Mouse (Mus musculus): ENCODE data around the gene Frs3. TPM values are rescaled to one million over a fixed set of nuclear protein-coding genes. Genes with fewer than 3 reads are reported as not detected.

The Frs3 gene
- polyA plus RNA-seq, 1 experiment from 2014 or later: 49.0 TPM

DNA sequence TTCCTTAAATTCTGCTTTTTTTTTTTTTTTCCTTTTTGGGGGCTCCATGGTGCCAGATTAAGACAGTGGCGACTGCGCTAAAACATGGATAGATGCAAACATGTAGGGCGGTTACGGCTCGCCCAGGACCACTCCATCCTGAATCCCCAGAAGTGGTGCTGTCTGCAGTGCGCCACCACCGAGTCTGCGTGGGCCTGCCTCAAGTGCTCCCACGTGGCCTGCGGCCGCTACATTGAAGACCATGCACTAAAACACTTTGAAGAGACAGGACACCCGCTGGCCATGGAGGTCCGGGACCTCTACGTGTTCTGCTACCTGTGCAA lies 16.9 kb upstream of the Frs3 start:
- Histone ChIP-seq H3K27me3 (replicated peaks) (no peaks in the 10 kb centered on the region), H3K9me3 (no peaks in the 10 kb centered on the region), H3K9ac (0 out of 2 replicates have a peak overlapping the region, but pooled peaks have one; percentile 31), H3K4me1 (peaks cover 21% of the 10 kb centered on the region), H3K4me2 (peak overlapping the region; percentile 63), H3K27ac (no peak overlapping the region), H3K4me3 (peak overlapping the region; percentile 33), H3K36me3 (replicated peaks) (peaks cover 7% of the 10 kb centered on the region; the same call in 1 of the 2 replicates)
- WGBS: 20% methylated on average over 14 of the region's 14 CpGs
- peak; percentile 43 for ATAC-seq (replicated peaks)

DNA sequence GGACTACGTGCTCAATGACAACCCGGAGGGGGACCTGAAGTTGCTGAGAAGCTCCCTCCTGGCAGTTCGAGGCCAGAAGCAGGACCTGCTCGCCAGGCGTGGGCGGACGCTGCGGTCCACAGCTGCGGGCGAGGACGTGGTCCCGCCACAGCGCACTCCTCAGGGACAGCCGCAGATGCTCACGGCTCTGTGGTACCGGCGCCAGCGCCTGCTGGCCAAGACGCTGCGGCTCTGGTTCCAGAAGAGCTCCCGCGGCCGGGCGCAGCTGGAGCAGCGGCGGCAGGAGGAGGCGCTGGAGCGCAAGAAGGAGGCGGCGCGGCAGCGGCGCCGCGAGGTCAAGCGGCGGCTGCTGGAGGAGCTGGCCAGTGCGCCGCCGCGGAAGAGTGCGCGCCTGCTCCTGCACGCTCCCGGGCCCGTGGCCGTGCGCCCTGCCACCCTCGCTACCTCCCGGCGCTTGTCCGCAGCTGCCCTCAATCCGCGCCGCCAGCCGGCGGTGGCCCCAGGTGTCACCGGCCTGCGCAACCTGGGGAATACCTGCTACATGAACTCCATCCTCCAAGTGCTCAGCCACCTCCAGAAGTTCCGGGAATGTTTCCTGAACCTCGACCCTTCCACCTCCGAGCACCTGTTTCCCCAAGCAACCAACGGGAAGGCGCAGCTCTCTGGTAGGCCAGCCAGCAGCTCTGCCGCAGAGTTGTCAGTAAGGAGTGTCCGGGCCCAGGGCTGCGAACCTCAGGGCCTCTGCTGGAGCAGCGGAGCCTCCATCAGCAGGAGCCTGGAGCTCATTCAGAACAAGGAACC lies 16.3 kb upstream of the Frs3 start:
- peaks cover 7% of the 10 kb centered on the region; the same call in 1 of the 2 replicates for H3K36me3 ChIP-seq (replicated peaks)
- no peaks in the 10 kb centered on the region for H3K27me3 ChIP-seq (replicated peaks)
- peak overlapping the region; percentile 63 for H3K4me2 ChIP-seq
- no peaks in the 10 kb centered on the region for H3K9me3 ChIP-seq
- peak overlapping the region; percentile 33 for H3K4me3 ChIP-seq
- H3K27ac ChIP-seq: no peak overlapping the region
- peak; percentile 51 for ATAC-seq (replicated peaks)
- WGBS: 5% methylated on average over 68 of the region's 68 CpGs
- peaks cover 21% of the 10 kb centered on the region for H3K4me1 ChIP-seq
- H3K9ac ChIP-seq: peak overlapping the region; percentile 31; the same call in 1 of the 2 replicates

DNA sequence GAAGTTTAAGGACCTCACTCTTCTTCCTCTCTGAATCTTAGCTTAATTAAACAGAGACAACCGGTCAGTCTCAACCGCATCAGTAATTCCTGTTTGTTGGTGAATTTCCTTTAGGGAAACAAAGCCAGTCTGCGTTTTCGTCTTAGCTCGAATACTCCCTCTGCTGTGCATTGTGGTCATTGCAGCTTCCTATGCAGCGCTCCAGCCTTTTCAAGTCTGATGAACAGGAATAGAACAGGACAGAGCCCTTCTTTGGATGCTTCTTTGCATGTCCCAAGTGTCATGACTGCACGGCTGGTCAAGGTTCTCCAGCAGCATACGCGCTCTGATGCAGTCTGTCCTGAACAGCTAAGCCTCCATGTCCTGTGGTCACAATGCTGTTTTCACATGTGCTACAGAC lies 12.2 kb upstream of the Frs3 start:
- Histone ChIP-seq H3K27me3 (replicated peaks) (no peaks in the 10 kb centered on the region), H3K36me3 (replicated peaks) (peaks cover 27% of the 10 kb centered on the region), H3K9ac (no peak overlapping the region), H3K27ac (peak overlapping the region; percentile 48; the same call in 1 of the 2 replicates), H3K9me3 (no peaks in the 10 kb centered on the region), H3K4me1 (peaks cover 15% of the 10 kb centered on the region), H3K4me2 (no peak overlapping the region), H3K4me3 (no peak overlapping the region)
- 0 out of 2 replicates have a peak, but pooled peaks have one; percentile 41 for ATAC-seq (replicated peaks)
- WGBS: 18% methylated on average over 9 of the region's 9 CpGs

DNA sequence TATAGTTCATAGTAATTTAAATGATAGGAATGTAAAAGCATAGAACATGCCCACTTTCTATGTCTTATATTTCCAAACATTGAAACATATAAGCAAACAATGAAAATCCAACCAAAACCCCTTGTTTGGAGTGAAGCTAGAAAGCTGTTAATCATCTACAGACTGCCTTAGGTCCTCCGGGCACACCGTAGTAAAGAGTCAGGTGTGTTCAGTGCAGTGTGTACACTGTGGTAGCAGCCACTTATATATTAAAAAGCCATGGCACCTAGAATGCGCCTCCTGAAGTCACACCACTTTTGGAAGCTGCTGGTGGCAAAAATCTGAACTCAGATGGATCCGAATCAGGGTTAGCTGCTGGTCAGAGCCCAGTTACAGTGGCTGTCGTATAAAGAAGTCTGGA lies 10.6 kb upstream of the Frs3 start:
- Histone ChIP-seq H3K4me1 (peaks cover 3% of the 10 kb centered on the region; the same call in 1 of the 2 replicates), H3K27me3 (replicated peaks) (no peaks in the 10 kb centered on the region), H3K4me2 (no peak overlapping the region), H3K4me3 (no peak overlapping the region), H3K9ac (no peak overlapping the region), H3K36me3 (replicated peaks) (peaks cover 40% of the 10 kb centered on the region), H3K27ac (no peak overlapping the region), H3K9me3 (no peaks in the 10 kb centered on the region)
- ATAC-seq (replicated peaks): no peak
- 94% methylated on average over 5 of the region's 5 CpGs for WGBS

DNA sequence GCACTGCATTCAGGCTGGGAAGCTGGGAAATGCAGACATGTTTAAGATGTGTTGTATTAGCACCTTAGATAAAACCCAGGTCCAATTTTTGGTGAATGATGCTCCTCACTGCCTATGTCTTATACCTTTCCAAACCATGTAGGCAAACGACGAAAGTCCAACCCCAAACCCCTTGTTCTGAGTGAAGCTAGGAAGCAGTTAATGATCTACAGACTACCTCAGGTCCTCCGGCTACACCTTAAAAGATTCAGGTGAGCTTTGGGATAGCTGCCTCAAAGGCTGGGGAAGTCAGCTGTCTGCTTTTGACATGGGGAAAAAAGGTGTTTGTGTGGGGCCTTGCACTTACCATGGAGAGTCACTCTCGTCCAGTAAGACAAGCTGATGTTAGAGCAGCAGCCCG lies 10.1 kb upstream of the Frs3 start:
- Histone ChIP-seq H3K4me1 (peaks cover 3% of the 10 kb centered on the region; the same call in 1 of the 2 replicates), H3K27ac (no peak overlapping the region), H3K9me3 (no peaks in the 10 kb centered on the region), H3K27me3 (replicated peaks) (no peaks in the 10 kb centered on the region), H3K4me3 (no peak overlapping the region), H3K4me2 (no peak overlapping the region), H3K36me3 (replicated peaks) (peaks cover 42% of the 10 kb centered on the region), H3K9ac (no peak overlapping the region)
- no peak for ATAC-seq (replicated peaks)
- WGBS: 89% methylated on average over 5 of the region's 5 CpGs

DNA sequence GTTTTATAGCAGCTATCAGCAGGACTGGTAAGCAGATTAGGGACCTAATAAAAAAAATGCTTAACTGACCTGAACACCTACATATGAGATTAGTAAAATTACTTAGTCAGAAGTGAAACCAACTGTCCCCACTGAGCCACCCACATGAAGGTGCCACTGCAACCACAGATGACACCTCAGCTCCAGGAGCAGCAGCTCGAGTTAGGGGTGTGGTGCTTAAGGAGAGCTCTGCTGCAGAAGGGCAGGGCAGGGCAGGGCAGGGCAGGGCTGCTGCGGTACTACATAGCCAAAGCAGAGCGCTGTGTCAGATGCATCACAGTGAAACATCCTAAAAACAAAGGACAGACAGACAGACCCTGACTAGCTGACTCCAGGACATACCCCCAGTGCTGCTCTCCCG lies 6.0 kb upstream of the Frs3 start:
- Histone ChIP-seq H3K9ac (no peak overlapping the region), H3K36me3 (replicated peaks) (peaks cover 36% of the 10 kb centered on the region), H3K9me3 (no peaks in the 10 kb centered on the region), H3K4me1 (peaks cover 14% of the 10 kb centered on the region), H3K4me3 (no peak overlapping the region), H3K27me3 (replicated peaks) (no peaks in the 10 kb centered on the region), H3K4me2 (no peak overlapping the region), H3K27ac (no peak overlapping the region)
- 90% methylated on average over 4 of the region's 4 CpGs for WGBS
- ATAC-seq (replicated peaks): no peak

DNA sequence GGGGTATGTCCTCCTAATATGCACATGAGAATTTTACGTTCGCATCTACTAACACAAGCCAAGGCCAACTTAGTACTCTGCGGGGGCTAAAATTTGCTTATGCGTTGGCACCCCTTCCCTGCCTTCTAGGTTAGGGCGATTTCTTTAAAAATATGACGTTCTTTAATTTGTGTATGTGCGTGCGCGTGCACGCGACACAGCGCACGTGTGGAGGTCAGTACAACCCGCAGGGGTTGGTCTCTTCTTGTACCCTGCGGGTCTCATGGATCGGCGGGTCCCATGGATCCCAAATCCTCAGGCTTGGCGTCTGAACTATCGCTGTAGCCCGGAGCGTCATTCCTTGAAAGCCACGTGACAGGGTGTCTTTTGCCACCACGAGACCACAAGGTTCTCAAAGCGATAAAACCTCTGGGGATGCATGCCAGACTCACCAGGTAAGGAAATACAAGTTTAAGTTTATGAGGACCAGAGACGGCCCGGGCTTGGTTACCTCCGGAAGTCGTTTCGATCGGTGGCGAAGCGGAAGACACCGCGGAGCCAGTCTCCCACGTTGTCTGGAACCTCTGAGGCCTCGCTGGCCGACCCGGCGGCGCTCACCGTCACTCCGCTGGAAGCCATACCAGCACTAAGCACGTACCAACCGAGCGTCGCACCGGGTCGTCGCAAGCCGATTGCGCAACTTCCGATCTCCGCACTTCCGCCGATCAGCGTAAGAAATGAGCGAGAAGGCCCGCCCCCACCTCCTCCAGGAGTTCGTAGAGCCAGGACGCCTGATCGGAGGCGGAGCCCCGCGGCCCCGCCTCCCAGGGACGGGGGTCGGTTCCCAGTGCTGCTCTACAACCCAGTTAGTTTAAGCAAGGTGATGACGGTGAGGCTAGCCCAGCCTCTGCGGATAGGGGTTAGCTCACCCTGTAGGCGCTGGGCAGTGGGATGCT lies 1.2 kb upstream of the Frs3 start:
- Histone ChIP-seq H3K9ac (peak overlapping the region; percentile 84), H3K27ac (peak overlapping the region; percentile 82), H3K27me3 (replicated peaks) (no peaks in the 10 kb centered on the region), H3K4me1 (peaks cover 25% of the 10 kb centered on the region), H3K4me3 (peak overlapping the region; percentile 77), H3K4me2 (peak overlapping the region; percentile 93), H3K36me3 (replicated peaks) (peaks cover 8% of the 10 kb centered on the region), H3K9me3 (no peaks in the 10 kb centered on the region)
- ATAC-seq (replicated peaks): peak; percentile 91
- WGBS: under 1% methylated on average over 70 of the region's 70 CpGs

DNA sequence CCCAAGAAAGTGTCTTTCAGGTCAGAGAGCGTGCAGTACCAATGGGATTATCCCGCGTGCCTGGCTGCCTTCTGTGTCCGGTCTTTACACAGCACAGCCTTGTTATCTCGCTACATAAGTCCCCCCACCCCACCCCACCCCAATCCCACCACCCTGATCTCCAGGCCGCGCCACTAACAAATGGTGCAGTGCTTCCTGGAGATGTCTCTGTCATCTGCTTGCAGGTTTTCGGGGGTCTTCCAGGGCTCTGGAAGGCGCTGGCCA lies 554 bp upstream of the Frs3 start, which contains the start of gene Tomm6:
Gene Tomm6 (minus strand): TSS at position 43 of the 264 bp plus-strand sequence.
- no peak for ATAC-seq (replicated peaks)
- H3K4me2 ChIP-seq: peak within 1 kb of the TSS; percentile 93
- H3K9me3 ChIP-seq: no peaks in the 10 kb centered on the region
- under 1% methylated on average over 9 of the region's 9 CpGs for WGBS
- no peaks in the 10 kb centered on the region for H3K27me3 ChIP-seq (replicated peaks)
- peaks cover 25% of the 10 kb centered on the region for H3K4me1 ChIP-seq
- peak within 1 kb of the TSS; percentile 77 for H3K4me3 ChIP-seq
- peaks cover 2% of the 10 kb centered on the region for H3K36me3 ChIP-seq (replicated peaks)
- peak within 1 kb of the TSS; percentile 82 for H3K27ac ChIP-seq
- H3K9ac ChIP-seq: peak within 1 kb of the TSS; percentile 84

DNA sequence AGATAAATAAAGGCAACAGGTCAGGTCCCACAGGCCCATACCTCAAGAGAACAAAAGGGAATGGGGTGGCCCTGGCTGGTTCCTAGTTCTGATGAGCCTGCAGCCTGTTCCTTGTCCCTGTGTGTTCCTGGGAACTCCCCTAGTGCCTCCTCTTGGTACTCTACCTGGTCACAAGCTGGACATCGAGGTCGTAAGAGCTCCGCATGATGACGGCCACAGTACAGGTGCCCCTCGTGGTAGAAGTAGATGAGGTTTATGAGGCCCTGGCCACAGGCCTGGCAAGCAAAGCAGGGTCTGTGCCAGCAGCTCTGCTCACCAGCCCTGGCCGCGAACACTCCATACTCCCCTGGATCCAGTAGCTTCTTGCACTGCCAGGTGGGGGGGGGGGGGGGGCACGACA lies 1.1 kb downstream of the Frs3 start:
- Histone ChIP-seq H3K9ac (peak overlapping the region; percentile 84; the same call in 1 of the 2 replicates), H3K27ac (no peak overlapping the region)
- WGBS: 79% methylated on average over 8 of the region's 8 CpGs

DNA sequence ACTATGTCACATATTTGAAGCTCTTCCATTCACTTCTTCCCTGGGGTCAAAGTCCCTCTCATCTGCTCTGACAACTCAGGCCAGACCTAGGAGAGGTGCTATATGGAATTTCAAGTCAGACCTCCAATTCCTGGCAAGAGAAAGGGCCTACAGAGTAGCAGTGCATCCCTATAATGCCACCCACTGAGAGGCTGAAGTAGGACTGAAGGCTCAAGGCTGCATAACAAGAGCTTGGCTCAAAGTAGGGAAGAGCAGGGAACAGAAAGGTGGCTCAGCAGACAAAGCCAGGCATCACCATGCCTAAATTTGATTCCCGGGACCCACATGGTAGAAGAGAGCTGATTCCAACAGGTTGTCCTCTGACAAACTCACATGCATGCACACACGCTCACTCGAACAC lies 2.8 kb downstream of the Frs3 start:
- Histone ChIP-seq H3K9ac (no peak overlapping the region), H3K27me3 (replicated peaks) (no peaks in the 10 kb centered on the region), H3K4me3 (no peak overlapping the region), H3K4me2 (no peak overlapping the region), H3K4me1 (peaks cover 35% of the 10 kb centered on the region), H3K9me3 (no peaks in the 10 kb centered on the region), H3K36me3 (replicated peaks) (no peaks in the 10 kb centered on the region), H3K27ac (no peak overlapping the region)
- ATAC-seq (replicated peaks): no peak
- 88% methylated on average over 3 of the region's 3 CpGs for WGBS

More for the DNA sequence above, 1.1 kb downstream of the Frs3 start:
- H3K4me3 ChIP-seq: peak overlapping the region; percentile 77
- H3K9me3 ChIP-seq: no peaks in the 10 kb centered on the region
- peak overlapping the region; percentile 93 for H3K4me2 ChIP-seq
- no peaks in the 10 kb centered on the region; the same call in 1 of the 2 replicates for H3K36me3 ChIP-seq (replicated peaks)
- peaks cover 33% of the 10 kb centered on the region for H3K4me1 ChIP-seq
- no peaks in the 10 kb centered on the region for H3K27me3 ChIP-seq (replicated peaks)
- ATAC-seq (replicated peaks): no peak

DNA sequence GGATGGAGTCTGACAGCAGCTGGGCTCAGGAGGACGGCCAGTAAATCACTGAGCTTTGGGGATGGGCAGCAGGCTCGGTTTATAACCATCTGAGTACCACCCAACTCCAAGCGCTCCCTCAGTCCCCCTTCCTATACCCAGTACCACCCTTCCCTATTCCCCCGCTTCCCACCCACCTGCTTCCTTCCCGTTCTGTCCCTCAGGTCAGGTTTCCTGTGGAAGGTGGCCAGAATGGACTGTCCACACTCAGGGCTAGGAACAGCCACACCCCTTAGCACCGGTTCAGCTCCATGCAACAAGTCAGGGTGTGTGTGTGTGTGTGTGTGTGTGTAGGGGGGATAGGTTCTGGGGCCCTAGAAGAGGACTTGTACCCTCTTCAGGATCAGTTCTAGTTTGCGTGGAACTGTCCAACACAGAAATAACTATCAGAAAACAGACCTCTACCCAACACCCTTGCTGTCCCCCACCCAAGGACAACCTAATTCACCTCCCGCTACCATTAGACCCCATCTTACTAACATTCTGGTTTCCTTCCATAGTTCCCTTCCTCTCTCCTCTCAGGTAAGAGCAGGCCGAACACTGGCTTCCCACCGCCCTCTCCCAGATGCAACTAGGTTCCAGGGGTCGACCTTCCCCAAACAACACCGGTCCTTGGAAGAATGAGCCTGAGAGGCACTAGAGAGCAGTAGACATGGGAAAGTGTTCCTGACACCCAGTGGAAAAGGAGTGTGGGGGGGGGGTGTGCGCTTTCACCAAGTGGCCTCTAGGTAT lies 5.0 kb downstream of the Frs3 start:
- Histone ChIP-seq H3K4me1 (peaks cover 26% of the 10 kb centered on the region), H3K27me3 (replicated peaks) (no peaks in the 10 kb centered on the region), H3K9me3 (no peaks in the 10 kb centered on the region), H3K27ac (peak overlapping the region; percentile 81), H3K4me2 (peak overlapping the region; percentile 90), H3K9ac (peak overlapping the region; percentile 86), H3K36me3 (replicated peaks) (no peaks in the 10 kb centered on the region), H3K4me3 (peak overlapping the region; percentile 84)
- peak; percentile 15 for ATAC-seq (replicated peaks)
- 33% methylated on average over 13 of the region's 13 CpGs for WGBS

DNA sequence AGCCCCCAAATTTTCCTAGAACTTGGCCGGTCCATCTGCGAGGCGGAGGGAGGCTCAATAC lies 5.4 kb downstream of the Frs3 start, which contains the start of gene Gm21981:
Gene Gm21981 (minus strand): TSS at position 14 of the 61 bp plus-strand sequence.
- Histone ChIP-seq H3K4me3 (peak within 1 kb of the TSS; percentile 84), H3K9ac (peak within 1 kb of the TSS; percentile 86), H3K36me3 (replicated peaks) (no peaks in the 10 kb centered on the region), H3K4me1 (peaks cover 25% of the 10 kb centered on the region), H3K27me3 (replicated peaks) (no peaks in the 10 kb centered on the region), H3K27ac (peak within 1 kb of the TSS; percentile 81), H3K9me3 (no peaks in the 10 kb centered on the region), H3K4me2 (peak within 1 kb of the TSS; percentile 90)
- no peak for ATAC-seq (replicated peaks)
- 2% methylated on average over 3 of the region's 3 CpGs for WGBS

Measured in midbrain, embryonic 15.5 days (tissue).